Mouse (Mus musculus) kidney, postnatal 0 days (tissue): ENCODE results near the gene Trim38. TPM values are rescaled to one million over a fixed set of nuclear protein-coding genes. Genes with fewer than 3 reads are reported as not detected.

ENCODE experiments used
- ATAC-seq: fragments of 200-750 bp; cut with Nextera tagmentation; replicated peaks from 2 replicates; pipeline ENCODE4 v1.8.0; 2017; ENCODE audit warnings: low read depth, moderate number of reproducible peaks, moderate TSS enrichment, moderate library complexity; ENCODE audit not compliant: low FRiP score
- DNase-seq: peaks from one replicate; pipeline ENCODE4 v3.0.0-alpha.2; 2016; ENCODE audit warnings: low spot score
- H3K27ac ChIP-seq: fragments of 300-500 bp; sonication (generic); 2 replicates; pipeline ENCODE4 v1.5.1; 2014; ENCODE audit warnings: mild to moderate bottlenecking
- H3K27me3 ChIP-seq: fragments of 300-500 bp; sonication (generic); 2 replicates; pipeline ENCODE4 v1.6.1; 2014; ENCODE audit warnings: low read length, mixed read lengths; ENCODE audit not compliant: insufficient read depth
- H3K36me3 ChIP-seq: fragments of 300-500 bp; sonication (generic); 2 replicates; pipeline ENCODE4 v1.6.1; 2014; ENCODE audit warnings: low read length, mixed read lengths; ENCODE audit not compliant: insufficient read depth
- H3K4me1 ChIP-seq: fragments of 300-500 bp; sonication (generic); replicated peaks from 2 replicates; pipeline ENCODE4 v1.6.1; 2014; ENCODE audit warnings: antibody characterized with exemption, low read length, mixed read lengths; ENCODE audit not compliant: insufficient read depth
- H3K4me2 ChIP-seq: fragments of 300-500 bp; sonication (generic); 2 replicates; pipeline ENCODE4 v1.6.1; 2014; ENCODE audit warnings: mild to moderate bottlenecking, low read length, moderate library complexity, mixed read lengths
- H3K4me3 ChIP-seq: fragments of 300-500 bp; sonication (generic); replicated peaks from 2 replicates; pipeline ENCODE4 v1.5.1; 2014; ENCODE audit warnings: low read depth, low read length
- H3K9ac ChIP-seq: fragments of 300-500 bp; sonication (generic); 2 replicates; pipeline ENCODE4 v1.6.1; 2014; ENCODE audit warnings: low read depth, low read length
- H3K9me3 ChIP-seq: fragments of 300-500 bp; sonication (generic); replicated peaks from 2 replicates; pipeline ENCODE4 v1.6.1; 2016; ENCODE audit warnings: low read length, inconsistent platforms, mixed read lengths
- CTCF ChIP-seq: IDR thresholded peaks from 2 replicates; pipeline ENCODE4 v1.5.1; 2016; ENCODE audit warnings: antibody characterized with exemption, low read depth, mild to moderate bottlenecking, moderate library complexity
- WGBS: fragments of 180-500 bp; shearing (Covaris S2); extraction: QIAGEN DNeasy Blood & Tissue Kit; methylation state at CpG from one replicate; pipeline ENCODE4 v1.1.7; 2014; 5-methylcytosine and 5-hydroxymethylcytosine counted together
- polyA plus RNA-seq: library from polyadenylated mRNA; unstranded; fragments of >200 nt; fragmentation: Nextera tagmentation; extraction: Ambion mirVana; gene quantifications from 2 replicates; pipeline ENCODE4 v1.2.1, GENCODE M21; 2015

The Trim38 gene
- polyA plus RNA-seq, 1 experiment from 2014 or later = not detected

GRCm38 (mm10) chr13:23792520-23792919 lies 22.8 kb downstream of the Trim38 start:
- H3K27ac ChIP-seq = no peak overlapping the region
- no peak overlapping the region for H3K4me3 ChIP-seq
- H3K36me3 ChIP-seq = no peaks in the 10 kb centered on the region
- TF ChIP-seq CTCF = peak; percentile 91
- no peaks in the 10 kb centered on the region for H3K4me1 ChIP-seq
- DNase-seq (peak; percentile 78), ATAC-seq (no peak)
- no peaks in the 10 kb centered on the region for H3K27me3 ChIP-seq
- 50% methylated on average over 2 of the region's 2 CpGs for WGBS
- H3K9me3 ChIP-seq = no peaks in the 10 kb centered on the region
- H3K4me2 ChIP-seq = no peak overlapping the region
- no peak overlapping the region for H3K9ac ChIP-seq

GRCm38 (mm10) chr13:23799405-23799804 lies 29.7 kb downstream of the Trim38 start:
- WGBS = 38% methylated on average over 5 of the region's 5 CpGs
- no peak overlapping the region for H3K4me3 ChIP-seq
- H3K9me3 ChIP-seq = no peaks in the 10 kb centered on the region
- H3K27me3 ChIP-seq = no peaks in the 10 kb centered on the region
- H3K27ac ChIP-seq = no peak overlapping the region
- no peak overlapping the region for H3K9ac ChIP-seq
- DNase-seq (peak; percentile 11), ATAC-seq (no peak)
- no peak overlapping the region for H3K4me2 ChIP-seq
- 0 out of 2 replicates have a peak, but pooled peaks cover 4% of the 10 kb centered on the region for H3K4me1 ChIP-seq
- TF ChIP-seq CTCF = no peak
- H3K36me3 ChIP-seq = no peaks in the 10 kb centered on the region

GRCm38 (mm10) chr13:23804532-23804931 lies 34.8 kb downstream of the Trim38 start:
- H3K27ac ChIP-seq = no peak overlapping the region
- 69% methylated on average over 2 of the region's 2 CpGs for WGBS
- H3K36me3 ChIP-seq = no peaks in the 10 kb centered on the region
- no peak for ATAC-seq
- no peak overlapping the region for H3K4me2 ChIP-seq
- DNase-seq = no peak
- H3K9ac ChIP-seq = no peak overlapping the region
- H3K4me1 ChIP-seq = 0 out of 2 replicates have a peak, but pooled peaks cover 4% of the 10 kb centered on the region
- no peak for TF ChIP-seq CTCF
- H3K9me3 ChIP-seq = no peaks in the 10 kb centered on the region
- H3K4me3 ChIP-seq = no peak overlapping the region
- H3K27me3 ChIP-seq = no peaks in the 10 kb centered on the region

GRCm38 (mm10) chr13:23806422-23807052 lies 36.8 kb downstream of the Trim38 start, which contains the start of gene Slc17a2:
Gene Slc17a2 (plus strand): TSS chr13:23806993.
- no peak within 1 kb of the TSS for H3K4me2 ChIP-seq
- no peak within 1 kb of the TSS for H3K4me3 ChIP-seq
- DNase-seq = no peak
- H3K4me1 ChIP-seq = no peaks in the 10 kb centered on the region
- H3K27me3 ChIP-seq = no peaks in the 10 kb centered on the region
- WGBS = 78% methylated on average over 15 of the region's 15 CpGs
- H3K27ac ChIP-seq = no peak within 1 kb of the TSS
- no peak within 1 kb of the TSS for H3K9ac ChIP-seq
- no peak for TF ChIP-seq CTCF
- no peak for ATAC-seq
- no peaks in the 10 kb centered on the region for H3K9me3 ChIP-seq
- no peaks in the 10 kb centered on the region for H3K36me3 ChIP-seq

GRCm38 (mm10) chr13:23816148-23816547 lies 46.4 kb downstream of the Trim38 start:
- Histone ChIP-seq H3K4me1 (0 out of 2 replicates have a peak, but pooled peaks cover 2% of the 10 kb centered on the region), H3K4me2 (no peak overlapping the region), H3K9me3 (no peaks in the 10 kb centered on the region), H3K36me3 (no peaks in the 10 kb centered on the region), H3K9ac (no peak overlapping the region), H3K27ac (no peak overlapping the region), H3K4me3 (no peak overlapping the region), H3K27me3 (no peaks in the 10 kb centered on the region)
- TF ChIP-seq CTCF = peak; percentile 40; the same call in 1 of the 2 replicates
- 79% methylated on average over 2 of the region's 2 CpGs for WGBS
- no peak for ATAC-seq
- DNase-seq = no peak

GRCm38 (mm10) chr13:23820179-23820940 lies 50.6 kb downstream of the Trim38 start:
- Histone ChIP-seq H3K27ac (no peak overlapping the region), H3K4me2 (no peak overlapping the region), H3K4me3 (no peak overlapping the region), H3K4me1 (0 out of 2 replicates have a peak, but pooled peaks cover 2% of the 10 kb centered on the region), H3K36me3 (no peaks in the 10 kb centered on the region), H3K27me3 (no peaks in the 10 kb centered on the region), H3K9me3 (no peaks in the 10 kb centered on the region), H3K9ac (no peak overlapping the region)
- 75% methylated on average over 4 of the region's 4 CpGs for WGBS
- TF ChIP-seq CTCF = no peak
- DNase-seq (no peak), ATAC-seq (no peak)
